7 mouse cellular contexts compared by ENCODE assay signal in the genomic region with DNA sequence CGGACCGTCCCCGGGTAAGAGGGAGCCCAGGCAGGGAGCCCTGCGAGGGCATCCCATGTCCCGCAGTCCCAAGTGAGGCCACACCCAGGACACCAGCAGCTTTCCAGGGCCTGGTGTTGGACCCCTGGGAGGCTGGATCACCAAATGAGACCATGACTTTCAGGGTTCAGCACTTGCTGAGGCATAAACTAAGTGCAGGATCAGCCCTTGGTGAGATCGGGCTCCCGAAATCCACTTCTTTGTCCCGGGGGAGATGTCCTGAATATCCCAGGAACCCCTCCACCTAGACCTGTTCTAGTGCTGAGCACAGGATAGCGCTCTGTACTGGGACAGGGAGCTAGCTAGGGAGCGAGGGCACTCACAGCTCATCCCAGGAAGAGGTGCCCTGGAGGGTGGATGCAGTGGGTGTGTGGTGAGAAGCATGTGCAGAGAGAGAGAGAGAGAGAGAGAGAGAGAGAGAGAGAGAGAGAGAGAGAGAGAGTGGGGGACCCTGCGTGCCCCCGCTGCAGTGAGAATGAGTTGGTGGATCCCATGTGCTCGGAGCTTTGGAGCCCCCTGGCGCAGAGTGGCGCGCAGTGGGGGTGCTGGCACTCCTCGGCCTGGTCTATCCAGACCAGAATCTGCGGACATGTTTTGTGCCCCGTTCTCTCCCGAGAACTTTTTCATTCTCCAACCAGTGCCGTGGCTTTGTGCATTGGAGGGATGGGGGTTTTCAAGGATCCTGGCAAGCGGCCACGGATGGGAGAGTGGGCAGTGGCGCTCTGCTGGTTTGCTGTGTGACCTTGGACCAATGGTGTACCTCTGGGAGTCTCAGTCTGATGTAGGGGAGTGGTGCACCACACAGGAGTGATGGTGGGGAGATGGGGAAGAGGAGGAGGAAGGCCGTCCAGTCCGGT.
DNase-seq lines count a peak whose midpoint lies in the region; ATAC-seq lines count a peak whose summit lies in the region.

No protein-coding gene starts in this region.

- peak; percentile 44 for DNase-seq in retina, postnatal 1 day
- DNase-seq in retina, embryonic 14.5 days (ENCODE audit: low spot score) = no peak
- peak; percentile 42 for DNase-seq in limb, embryonic 11.5 days (ENCODE audit: low spot score)
- no peak for DNase-seq in lung, postnatal 10 days
- no peak for DNase-seq in adipocyte (ENCODE audit: low spot score)

- H3K9me3 ChIP-seq in embryonic facial prominence, embryonic 15.5 days (replicated peaks) = no peaks in the 10 kb centered on the region
- no peaks in the 10 kb centered on the region for H3K9me3 ChIP-seq in limb, embryonic 11.5 days (ENCODE audit: control insufficient read depth, low read length)
- no peaks in the 10 kb centered on the region for H3K9me3 ChIP-seq in stomach, embryonic 16.5 days (replicated peaks; ENCODE audit: control insufficient read depth, low read length)

- no peaks in the 10 kb centered on the region for H3K36me3 ChIP-seq in embryonic facial prominence, embryonic 15.5 days
- no peaks in the 10 kb centered on the region for H3K36me3 ChIP-seq in limb, embryonic 11.5 days (ENCODE audit: control insufficient read depth, insufficient read depth, low read length)
- no peaks in the 10 kb centered on the region for H3K36me3 ChIP-seq in stomach, embryonic 16.5 days (ENCODE audit: control insufficient read depth, insufficient read depth, low read length)

- peak overlapping the region; percentile 95 for H3K4me2 ChIP-seq in embryonic facial prominence, embryonic 15.5 days (replicated peaks)
- H3K4me2 ChIP-seq in limb, embryonic 11.5 days (ENCODE audit: low read depth, severe bottlenecking) = peak overlapping the region; percentile 99
- peak overlapping the region; percentile 99 for H3K4me2 ChIP-seq in stomach, embryonic 16.5 days (ENCODE audit: low read depth, low read length)

- H3K27me3 ChIP-seq in embryonic facial prominence, embryonic 15.5 days = peaks cover 75% of the 10 kb centered on the region
- peaks cover 43% of the 10 kb centered on the region for H3K27me3 ChIP-seq in limb, embryonic 11.5 days (ENCODE audit: control insufficient read depth, insufficient read depth, low read length)
- H3K27me3 ChIP-seq in stomach, embryonic 16.5 days (ENCODE audit: control insufficient read depth, insufficient read depth, low read length) = peaks cover 2% of the 10 kb centered on the region; the same call in 1 of the 2 replicates

- ATAC-seq in embryonic facial prominence, embryonic 15.5 days (ENCODE audit: insufficient number of reproducible peaks, low FRiP score, low TSS enrichment, low read depth) = 0 out of 2 replicates have a peak, but pooled peaks have one; percentile 23
- no peak for ATAC-seq in limb, embryonic 11.5 days (ENCODE audit: insufficient number of reproducible peaks, low FRiP score, low TSS enrichment, low read depth)
- no peak; the same call in 1 of the 2 replicates for ATAC-seq in stomach, embryonic 16.5 days (ENCODE audit: insufficient read depth, low FRiP score)

- H3K4me1 ChIP-seq in embryonic facial prominence, embryonic 15.5 days = peaks cover 24% of the 10 kb centered on the region
- H3K4me1 ChIP-seq in limb, embryonic 11.5 days (ENCODE audit: control insufficient read depth, insufficient read depth, low read length) = peaks cover 10% of the 10 kb centered on the region
- H3K4me1 ChIP-seq in stomach, embryonic 16.5 days (ENCODE audit: control insufficient read depth, insufficient read depth, low read length) = peaks cover 4% of the 10 kb centered on the region

- no peak overlapping the region for H3K27ac ChIP-seq in embryonic facial prominence, embryonic 15.5 days (replicated peaks)
- no peak overlapping the region for H3K27ac ChIP-seq in limb, embryonic 11.5 days (replicated peaks; ENCODE audit: low read depth, low read length)
- H3K27ac ChIP-seq in stomach, embryonic 16.5 days (ENCODE audit: low read length) = no peak overlapping the region

- WGBS in embryonic facial prominence, embryonic 15.5 days = 15% methylated on average over 26 of the region's 26 CpGs
- WGBS in limb, embryonic 11.5 days = 13% methylated on average over 26 of the region's 26 CpGs
- 29% methylated on average over 26 of the region's 26 CpGs for WGBS in stomach, embryonic 16.5 days

- peak overlapping the region; percentile 31; the same call in 1 of the 2 replicates for H3K9ac ChIP-seq in embryonic facial prominence, embryonic 15.5 days
- H3K9ac ChIP-seq in limb, embryonic 11.5 days (ENCODE audit: low read length) = peak overlapping the region; percentile 57
- H3K9ac ChIP-seq in stomach, embryonic 16.5 days (ENCODE audit: low read length) = peak overlapping the region; percentile 74

- H3K4me3 ChIP-seq in embryonic facial prominence, embryonic 15.5 days (replicated peaks) = peak overlapping the region; percentile 50
- H3K4me3 ChIP-seq in limb, embryonic 11.5 days (ENCODE audit: low read depth, low read length) = peak overlapping the region; percentile 48
- H3K4me3 ChIP-seq in stomach, embryonic 16.5 days (replicated peaks; ENCODE audit: low read length) = peak overlapping the region; percentile 60

Comparison
In these comparisons a context has a peak if more than half of its experiments do, and no peak if none do; other contexts are left out.
1. DNase-seq: peak in retina, postnatal 1 day (single experiment) and limb, embryonic 11.5 days (single experiment); none in retina, embryonic 14.5 days (single experiment), lung, postnatal 10 days (single experiment) and adipocyte (single experiment).
2. Peak in every context shown above with its lines, with median percentiles within 50 percentile points of each other: H3K4me2 ChIP-seq, H3K4me3 ChIP-seq and H3K9ac ChIP-seq.